Mouse (Mus musculus) gastrocnemius, postnatal 4 days (tissue): ENCODE measurements at regions not wholly inside any gene's neighbourhood (a gene's known extent, or its start where the extent isn't known, plus 50 kb on each side); places are given as distances from the start of the nearest gene placed in this dataset.

Experiments
- DNase-seq, 2 experiments: peaks; one replicate each; pipeline ENCODE4 v3.0.0; 2021 to 2022; ENCODE audit warnings: low spot score in 2 of 2, mixed read lengths in 2 of 2

DNA sequence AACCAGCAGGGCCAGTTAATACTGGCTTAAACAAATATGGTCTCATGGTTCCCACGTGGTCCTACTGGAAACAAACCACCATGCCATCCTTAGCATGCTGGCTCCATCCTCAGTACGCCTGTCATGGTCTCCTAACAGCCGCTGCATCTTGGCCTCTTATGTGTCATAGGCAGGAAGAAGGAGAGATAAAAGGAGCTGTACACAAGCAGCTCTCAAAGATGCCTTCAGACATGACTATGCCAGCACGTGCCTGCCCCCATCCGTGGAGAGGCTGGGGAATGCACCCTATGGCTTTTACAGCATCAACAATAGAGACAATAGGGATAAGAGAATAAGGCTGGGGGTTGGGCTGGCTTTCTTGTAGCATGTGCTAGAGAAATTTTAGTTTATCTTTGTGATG lies 171.0 kb upstream of the Stt3b start:
- DNase-seq = no peak

DNA sequence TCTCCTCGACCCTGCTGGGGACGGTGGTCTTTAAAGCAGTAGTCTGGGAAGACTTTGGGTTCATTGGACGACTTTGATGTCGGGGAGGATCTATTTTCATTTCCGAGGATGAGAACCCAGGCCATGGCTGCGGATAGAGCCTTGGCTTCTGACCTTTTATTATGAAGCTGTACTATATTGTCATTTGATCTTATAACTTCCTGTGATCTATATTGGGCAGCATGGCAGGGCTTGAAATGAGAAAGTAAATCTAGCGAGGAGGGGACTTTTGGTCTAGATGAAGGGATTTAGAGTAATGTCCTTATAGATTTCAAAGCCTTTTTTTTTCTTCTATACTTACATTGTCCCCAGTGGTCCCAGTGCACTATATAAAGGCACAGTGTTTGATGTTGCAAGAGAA lies 172.8 kb upstream of the Stt3b start:
- no peak for DNase-seq

DNA sequence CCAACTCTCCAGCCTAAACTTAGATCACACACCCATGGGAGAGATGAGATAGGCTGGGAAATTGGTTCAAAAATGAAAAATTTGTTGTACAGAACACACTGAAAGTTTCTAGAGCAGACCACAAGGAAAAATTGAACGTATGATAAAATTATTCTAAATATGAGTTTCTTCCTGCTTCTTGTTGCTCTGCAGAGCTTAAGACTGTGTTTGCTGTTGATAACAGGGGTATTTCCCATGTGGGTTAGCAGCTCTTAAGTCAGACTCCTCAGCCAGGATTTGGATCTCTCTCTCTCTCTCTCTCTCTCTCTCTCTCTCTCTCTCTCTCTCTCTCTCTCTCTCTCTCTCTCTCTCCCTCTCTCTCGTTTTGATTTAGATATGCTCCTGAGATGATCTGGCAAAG lies 173.5 kb upstream of the Stt3b start:
- no peak for DNase-seq

DNA sequence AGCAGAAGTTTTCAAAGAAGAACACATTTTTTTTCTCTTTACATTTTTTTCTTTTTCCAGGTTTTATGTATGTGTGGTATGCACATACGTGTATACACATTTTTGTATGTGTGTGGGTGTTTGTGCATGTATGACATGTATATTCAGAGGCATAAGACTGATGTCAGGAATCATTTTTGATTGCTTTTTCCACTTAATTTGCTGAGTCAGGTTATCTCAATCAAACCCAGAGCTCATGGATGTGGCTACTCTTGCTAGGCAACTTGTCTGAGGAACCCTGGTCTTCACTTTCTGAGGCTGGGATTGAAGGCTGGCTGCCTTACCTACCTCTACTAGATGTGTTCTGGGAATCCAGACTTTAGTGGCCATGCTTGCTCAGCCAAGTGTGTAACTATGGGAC lies 174.2 kb upstream of the Stt3b start:
- DNase-seq = no peak

DNA sequence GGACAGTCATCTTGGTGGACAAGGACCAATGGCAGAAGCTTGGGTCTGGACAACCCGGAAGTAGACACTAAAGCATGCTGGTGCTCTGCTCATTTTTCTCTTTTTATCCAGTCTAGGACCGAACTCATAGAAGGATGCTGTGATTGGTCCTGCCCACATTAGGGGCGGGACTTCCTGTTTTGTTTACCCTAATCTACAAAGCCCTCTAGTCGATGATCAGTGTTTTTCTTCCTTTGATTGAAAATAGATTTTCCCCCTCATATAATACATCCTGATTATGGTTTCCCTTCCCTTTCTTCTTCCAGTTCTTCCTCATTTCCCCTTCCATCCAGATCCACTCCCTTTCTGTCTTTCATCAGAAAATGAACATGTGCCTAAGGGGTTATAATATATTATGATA lies 175.0 kb upstream of the Stt3b start:
- DNase-seq = no peak

DNA sequence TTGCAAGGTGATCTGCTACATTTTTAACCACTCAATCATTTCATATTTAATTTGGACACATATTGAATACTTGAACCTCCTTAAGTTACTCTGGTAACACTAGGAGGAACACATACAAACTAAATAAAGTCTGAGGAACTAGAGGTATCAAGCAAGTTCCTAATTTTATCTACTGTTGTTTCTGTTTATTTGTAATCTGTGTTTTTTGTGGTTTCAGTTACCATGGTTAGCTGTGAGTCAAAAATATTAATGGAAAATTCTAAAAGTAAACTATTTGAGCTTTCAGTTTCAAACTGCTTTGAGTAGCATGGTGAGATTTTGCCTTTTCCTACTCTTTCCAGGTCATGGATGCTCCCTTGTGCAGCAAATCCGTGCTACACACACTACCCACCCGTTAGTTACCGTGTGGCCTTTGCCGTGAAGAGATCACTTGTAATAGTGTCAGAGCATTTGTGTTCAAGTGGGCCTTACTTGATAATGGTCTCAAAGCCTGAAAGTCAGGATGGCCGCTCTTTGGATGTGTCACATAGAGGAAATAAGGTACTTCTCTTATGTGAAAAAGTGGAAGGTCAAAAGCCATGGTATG lies 177.0 kb upstream of the Stt3b start:
- DNase-seq = no peak

DNA sequence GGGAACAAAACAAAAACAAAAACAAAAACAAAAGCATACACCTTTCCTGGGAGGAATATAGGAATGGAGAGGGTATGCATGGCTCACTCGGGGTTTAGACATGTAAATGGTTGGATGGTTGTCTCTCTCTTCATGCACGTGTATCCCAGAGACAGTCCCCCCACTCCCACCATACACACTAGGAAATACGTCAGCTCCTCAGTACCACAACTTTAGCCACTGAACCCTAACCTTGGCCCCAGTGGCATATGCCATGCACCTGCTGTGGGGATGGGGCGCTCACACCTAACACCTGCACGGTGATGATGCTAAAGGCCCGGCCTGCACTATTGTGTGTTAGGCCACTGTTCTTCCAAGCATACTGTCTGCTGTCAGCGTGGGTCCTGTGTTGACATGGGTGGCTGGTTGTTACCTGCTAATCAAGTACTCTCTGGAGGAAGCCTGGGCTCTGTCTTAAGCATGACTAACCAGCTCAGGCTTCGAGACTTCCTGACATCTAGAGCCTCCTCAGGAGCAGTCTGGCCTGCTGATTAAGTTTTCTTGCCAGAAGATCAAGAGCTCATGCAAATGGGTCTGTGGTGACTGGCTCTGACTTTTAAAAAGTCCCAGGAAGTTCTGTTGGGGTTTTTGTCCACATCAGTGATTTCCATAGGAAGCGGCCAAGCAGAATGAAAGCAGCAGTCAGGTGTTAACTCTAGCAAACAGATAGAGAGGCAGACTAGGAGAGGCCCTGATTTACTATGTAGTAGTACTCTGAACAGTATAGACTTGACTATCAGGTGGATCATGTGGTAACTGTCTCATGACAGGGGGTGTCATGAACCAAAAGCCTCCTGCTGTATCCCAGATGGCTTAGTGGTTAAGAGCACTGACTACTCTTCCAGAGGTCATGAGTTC lies 178.9 kb upstream of the Stt3b start:
- DNase-seq = no peak

DNA sequence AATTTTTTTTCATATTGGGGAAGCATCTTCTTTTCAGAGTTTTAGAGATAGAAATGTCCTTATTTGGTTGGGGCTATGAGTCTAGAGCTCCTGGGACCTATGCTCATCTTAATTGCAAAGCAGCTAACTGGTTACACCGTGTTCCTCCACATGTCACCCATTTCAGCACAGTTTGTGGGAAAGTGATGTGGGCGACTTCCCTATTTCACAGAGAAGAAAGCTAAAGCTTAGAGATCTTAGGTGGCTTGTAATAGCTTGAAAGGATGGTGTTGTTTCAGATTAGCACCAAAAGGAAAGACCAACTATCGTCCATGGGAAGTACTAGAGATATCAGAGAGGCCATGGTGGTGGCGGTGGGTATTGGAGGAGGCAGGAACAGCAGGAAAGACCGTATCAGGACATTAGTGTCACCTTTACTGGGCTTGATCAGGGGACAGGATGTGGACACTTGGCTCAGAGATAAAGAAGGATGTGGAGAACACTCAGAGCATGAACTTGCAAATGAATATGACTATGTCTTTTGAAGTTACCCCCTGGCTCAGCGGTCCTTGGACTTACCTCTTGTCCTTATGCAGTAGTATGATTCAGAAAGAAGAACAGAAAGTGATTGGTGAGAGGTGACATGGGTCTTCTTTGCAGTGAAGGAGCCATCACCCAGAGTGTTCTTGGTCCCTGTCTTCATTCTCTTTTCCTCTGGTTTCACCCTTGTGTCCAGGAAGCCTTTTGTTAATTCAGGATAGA lies 182.4 kb upstream of the Stt3b start:
- DNase-seq = no peak

DNA sequence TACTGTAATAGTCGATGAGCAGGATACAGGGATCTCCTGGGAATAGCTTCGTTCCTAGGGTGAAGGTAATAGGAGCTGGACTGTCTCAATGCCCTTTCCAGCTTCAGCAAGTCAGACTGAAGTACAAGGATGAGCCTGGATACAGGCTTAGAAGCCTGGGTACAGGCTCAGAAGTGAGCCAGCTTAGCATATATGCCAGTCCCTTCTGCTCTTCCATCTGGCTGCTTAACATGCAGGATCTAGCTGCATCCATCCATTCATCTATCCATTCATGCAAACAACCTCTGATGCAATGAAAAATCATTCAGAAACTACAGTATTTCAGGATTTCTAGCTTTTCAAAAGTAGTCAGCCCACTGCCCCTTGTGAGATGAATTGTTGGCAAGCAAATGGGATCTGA lies 183.5 kb upstream of the Stt3b start:
- no peak for DNase-seq

DNA sequence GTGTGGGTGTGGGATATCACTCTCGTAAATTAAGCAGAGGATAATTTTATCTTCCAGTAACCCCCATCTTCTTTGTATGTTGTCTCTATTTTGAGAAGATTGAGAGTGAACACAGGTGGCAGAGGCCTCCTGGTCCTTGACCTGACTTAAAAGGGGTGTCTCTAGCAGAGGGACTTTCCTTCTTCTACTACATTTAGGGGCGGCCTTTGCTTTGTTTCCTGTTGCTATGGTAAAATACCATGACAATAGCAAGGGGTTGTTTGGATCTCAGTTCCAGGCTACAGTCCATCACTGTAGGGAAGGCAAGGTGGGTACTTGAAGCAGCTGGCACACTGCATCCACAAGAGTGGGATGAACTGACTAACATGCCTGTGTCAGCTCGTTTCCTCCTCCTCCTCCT lies 189.3 kb upstream of the Stt3b start:
- DNase-seq = no peak

DNA sequence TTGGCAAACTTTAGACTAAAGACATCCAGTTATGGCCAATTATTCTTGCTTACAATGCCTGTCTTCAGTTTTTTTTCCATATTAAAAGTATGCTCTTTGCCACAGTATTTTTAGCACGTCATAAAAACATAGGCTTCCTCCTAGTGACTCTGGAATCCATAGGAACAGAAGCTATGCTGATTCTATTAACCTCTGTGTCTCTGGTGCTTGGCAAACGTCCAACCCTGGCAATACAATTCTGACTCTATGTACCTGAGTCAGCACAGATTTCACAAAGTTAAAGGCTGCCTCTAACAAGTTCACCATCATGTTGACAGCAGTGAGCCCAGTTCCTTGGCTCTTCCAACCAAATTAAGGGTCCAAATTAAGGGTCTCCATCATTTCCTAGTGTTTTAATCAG lies 194.6 kb upstream of the Stt3b start:
- no peak for DNase-seq

DNA sequence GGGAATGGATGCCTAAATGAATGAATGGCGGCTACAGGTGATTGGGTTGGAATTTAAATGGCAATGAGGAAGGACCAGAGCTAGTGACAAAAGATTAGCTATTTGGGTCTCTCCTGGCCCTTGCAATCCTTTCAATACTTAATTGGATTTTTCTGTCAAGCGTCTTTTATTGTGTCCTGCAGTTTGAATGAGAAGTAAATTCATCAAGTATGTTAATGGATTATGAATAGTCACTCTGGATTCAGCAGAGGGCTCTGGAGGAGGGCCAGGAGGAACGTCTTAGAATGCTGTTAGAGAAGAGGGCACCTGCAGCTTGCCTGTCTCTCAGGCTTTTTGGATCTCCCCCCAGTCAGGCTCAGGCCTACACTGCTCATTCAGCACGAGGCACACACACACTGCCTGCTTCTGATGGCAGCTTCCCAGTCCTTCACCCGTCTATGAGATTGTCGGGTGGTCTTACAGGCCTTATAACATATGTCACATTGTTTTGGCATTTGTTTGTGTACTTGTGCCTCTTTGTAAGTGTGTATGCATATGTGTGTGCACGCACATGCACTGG lies 197.0 kb upstream of the Stt3b start:
- no peak for DNase-seq

DNA sequence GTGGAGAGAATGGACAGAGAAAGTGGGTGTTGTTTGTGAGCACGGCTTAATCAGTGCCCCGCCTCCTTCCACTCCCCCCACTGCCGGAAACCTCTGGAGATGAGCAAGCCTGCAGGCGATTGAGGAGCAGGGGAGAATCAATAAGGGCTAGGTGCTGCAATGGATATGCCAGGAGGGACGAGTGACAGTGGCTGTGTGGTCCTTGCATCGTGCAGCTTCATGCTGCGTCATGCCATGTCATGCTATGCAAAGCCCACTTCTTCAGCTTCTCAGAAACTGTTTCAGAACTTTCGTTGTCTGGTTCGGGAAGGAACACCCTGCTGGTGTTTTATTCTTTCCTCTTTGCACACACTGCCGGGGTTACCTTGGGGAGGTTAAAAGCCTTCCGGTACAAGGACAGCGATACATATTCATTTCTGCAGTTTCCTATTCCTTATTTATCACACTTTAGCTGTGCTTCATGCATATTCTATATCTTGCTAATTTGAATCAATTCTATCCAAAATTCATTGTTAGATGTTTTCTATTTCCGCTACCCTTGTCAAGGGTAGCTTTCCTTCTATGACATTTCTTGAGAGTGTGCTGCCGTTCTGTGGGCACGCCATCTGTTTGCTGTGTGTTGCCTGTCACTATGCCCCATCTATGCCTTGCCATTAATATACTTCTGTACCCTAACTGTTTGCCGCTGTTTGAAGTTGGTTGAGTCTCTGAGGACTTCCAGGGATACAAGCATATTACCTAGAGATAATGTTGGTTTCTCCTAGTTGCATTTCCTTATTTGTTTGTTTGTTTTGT lies 202.8 kb upstream of the Stt3b start:
- no peak for DNase-seq

DNA sequence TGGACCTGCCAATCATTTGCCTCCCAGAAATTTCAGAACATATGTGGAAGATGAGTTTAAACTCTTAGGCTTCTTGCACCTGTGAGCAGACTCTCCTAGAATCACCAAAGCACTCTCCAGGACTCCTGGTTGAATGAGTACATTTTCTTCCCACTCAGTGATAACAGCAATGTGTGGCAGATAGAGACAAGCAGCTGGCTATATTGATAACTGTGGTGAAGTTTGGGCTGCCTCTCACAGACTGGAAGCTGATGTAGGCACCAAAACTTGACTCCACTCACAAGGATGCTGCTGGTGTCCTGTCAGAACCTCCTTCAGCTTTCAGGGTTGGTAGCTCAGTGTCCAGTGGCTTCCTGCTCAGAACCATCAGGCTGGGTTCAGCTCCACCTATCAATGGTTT lies 207.7 kb upstream of the Stt3b start:
- DNase-seq = no peak

DNA sequence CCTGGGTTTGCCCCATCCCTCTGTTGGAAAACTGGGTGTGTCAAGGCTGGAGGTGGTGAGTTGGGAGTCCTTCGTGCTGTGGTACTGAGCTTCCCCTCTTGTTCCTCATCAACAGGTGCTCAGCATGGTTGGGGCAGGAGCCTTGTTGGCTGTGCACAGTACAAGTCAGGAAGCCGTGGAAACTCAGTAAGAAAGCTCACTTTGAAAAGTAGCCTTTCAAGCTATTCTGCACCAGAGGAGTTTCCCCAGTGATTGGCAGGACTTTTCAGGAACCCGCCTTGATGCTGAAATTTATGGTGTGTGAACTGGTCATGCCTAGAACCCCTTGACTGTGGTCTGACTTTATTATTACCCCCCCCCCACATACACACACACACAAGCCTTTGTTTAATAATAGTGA lies 213.9 kb upstream of the Stt3b start:
- no peak for DNase-seq

DNA sequence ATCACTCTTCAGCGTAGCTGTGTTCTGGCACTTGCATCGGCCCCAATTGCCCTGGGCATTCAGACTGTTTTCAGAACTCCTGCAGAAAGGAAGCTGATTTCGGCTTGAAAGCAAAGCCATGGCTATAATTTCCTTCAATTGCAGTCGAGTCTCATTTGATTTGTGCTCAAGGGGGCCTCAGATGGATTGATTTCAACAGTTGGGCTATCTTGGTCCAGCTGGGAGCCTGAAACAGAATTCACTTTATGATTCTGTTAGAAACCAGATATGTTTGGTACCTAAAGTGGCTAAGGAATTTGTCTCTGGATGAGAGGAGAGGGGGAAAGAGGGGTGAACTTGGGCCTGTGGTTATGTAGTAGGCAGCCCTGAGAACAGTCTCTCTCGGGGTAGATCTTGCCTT lies 214.4 kb upstream of the Stt3b start:
- no peak for DNase-seq

DNA sequence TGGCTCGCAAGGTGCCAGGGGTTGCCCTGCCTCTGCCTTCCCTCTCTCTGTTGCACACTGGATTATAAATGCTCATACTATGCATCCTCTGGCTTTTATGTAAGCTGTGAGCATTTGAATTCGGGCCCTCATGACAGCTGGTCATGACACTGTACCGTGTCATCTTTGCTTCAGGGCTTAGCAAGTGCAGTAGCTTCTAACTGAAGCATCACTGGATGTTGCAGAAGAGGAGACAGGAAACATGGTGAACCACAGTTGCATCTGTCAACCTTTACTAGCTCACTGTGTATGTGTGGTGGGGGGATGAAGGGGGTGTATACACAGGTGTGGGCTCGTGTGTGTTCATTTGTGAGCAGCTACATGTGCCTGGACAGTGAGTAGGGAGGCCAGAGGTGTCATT lies 216.1 kb upstream of the Stt3b start:
- no peak for DNase-seq

DNA sequence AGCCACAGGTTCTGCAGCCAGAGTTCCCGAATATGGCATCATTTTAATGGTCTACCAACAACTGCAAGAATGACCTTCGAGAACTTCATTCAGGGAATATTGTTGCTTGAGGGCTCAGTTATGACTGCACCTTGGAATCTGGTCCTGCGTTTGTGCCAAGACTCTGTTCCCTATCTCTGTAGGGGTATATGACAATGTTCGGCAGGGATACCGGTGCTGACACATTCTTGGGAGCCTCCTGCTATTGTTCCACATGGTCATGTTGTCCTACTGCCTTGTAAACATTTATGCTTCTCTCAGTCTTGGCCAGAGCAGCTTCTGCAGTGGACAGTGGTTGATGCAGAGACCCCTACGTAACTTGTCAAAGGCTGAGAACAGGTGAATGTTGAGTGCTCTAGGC lies 216.8 kb upstream of the Stt3b start:
- DNase-seq = no peak

DNA sequence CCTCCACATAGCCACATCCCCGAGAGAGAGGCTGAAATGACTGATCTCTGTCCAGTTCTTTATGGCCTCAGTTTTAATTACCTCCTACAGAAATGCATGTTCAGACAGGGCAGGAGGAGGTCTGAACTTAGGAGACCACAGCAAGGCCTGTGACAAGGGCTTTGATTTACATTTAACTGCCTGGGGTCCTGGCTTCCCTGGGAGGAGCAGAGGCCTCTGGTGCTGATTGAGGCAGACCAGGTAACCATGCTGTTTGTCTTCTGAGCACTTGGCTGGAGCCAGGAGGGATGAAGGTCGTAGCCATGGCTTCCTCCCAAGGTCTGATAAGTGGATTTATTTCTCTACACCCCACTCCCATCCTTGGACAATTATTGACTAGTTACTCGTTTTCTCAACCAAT lies 224.0 kb upstream of the Stt3b start:
- DNase-seq = no peak

DNA sequence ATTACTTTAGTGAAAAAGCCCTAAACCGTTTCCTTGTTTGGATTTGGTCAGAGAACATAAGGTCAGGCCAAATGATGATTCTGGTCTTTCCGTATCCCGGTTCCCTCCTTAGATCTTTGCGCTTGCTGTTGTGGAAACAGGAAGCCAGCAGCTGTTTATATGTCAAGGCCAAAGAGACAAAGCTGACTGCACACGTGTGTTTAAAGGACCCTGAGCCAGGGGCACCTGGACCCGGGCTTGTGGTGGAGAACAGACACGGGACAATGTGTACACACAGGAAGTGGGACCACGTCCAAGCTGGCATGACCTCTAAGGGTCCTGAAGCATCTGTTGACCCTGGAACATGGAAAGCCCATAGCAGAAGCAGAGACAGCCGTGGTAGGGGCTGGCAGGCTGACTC lies 233.4 kb upstream of the Stt3b start:
- DNase-seq = no peak

DNA sequence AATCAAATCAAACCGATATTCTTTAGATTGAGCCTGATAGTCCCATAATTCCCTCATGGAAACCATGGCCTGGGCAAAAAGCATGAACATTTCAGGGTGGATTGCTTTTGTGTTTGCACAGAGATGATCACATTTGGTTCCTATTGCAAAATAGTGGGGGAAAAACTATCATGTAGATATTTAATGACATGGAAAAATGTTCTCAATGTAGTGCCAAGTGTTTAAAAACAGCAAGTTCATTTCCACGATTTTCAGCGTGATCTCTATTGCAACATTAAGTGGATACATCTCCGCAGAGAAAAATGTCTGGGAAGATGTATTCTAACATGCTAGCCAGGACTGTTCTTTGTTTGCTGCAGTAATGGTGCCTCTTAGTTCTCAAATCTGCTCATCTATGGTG lies 235.0 kb upstream of the Stt3b start:
- DNase-seq = no peak
